Mouse (Mus musculus) myocyte (in vitro differentiated cells): ENCODE results near the gene Zfhx3. TPM values are rescaled to one million over a fixed set of nuclear protein-coding genes. Genes with fewer than 3 reads are reported as not detected.

Experiments used
- H3K27me3 ChIP-seq: one replicate; pipeline ENCODE4 v1.6.1; 2011; ENCODE audit not compliant: control insufficient read depth, insufficient read depth, insufficient read length
- H3K36me3 ChIP-seq: one replicate; pipeline ENCODE4 v1.6.1; 2011; ENCODE audit not compliant: control insufficient read depth, insufficient read depth
- H3K4me2 ChIP-seq: one replicate; pipeline ENCODE4 v1.6.1; 2011; ENCODE audit warnings: low read depth, control low read depth
- H3K4me3 ChIP-seq: one replicate; pipeline ENCODE4 v1.5.1; 2011; ENCODE audit warnings: mild to moderate bottlenecking, control low read depth, moderate library complexity
- H3K79me2 ChIP-seq: one replicate; pipeline ENCODE4 v1.6.1; 2011; ENCODE audit not compliant: control insufficient read depth, insufficient read depth
- H3ac ChIP-seq: one replicate; pipeline ENCODE4 v1.6.1; 2011; ENCODE audit not compliant: control insufficient read depth, insufficient read length
- CEBPB ChIP-seq: IDR thresholded peaks from 2 replicates; pipeline ENCODE4 v1.6.1; 2011; ENCODE audit warnings: mild to moderate bottlenecking, moderate library complexity; ENCODE audit not compliant: poor library complexity, insufficient read depth, severe bottlenecking
- E2F4 ChIP-seq: IDR thresholded peaks from one replicate; pipeline ENCODE4 v1.6.1; 2011; ENCODE audit warnings: mild to moderate bottlenecking, control low read depth, moderate library complexity; ENCODE audit not compliant: insufficient read depth
- MAX ChIP-seq: IDR thresholded peaks from one replicate; pipeline ENCODE4 v1.6.1; 2011; ENCODE audit warnings: low read depth, mild to moderate bottlenecking, control low read depth
- MYOD1 ChIP-seq, 3 experiments: IDR thresholded peaks; one replicate each; pipeline ENCODE4 v1.6.1; 2011; ENCODE audit warnings: control low read depth in 2 of 3, low read depth in 2 of 3, mild to moderate bottlenecking in 2 of 3, moderate library complexity in 1 of 3; ENCODE audit not compliant: insufficient read length in 2 of 3, control insufficient read depth in 1 of 3
- MYOG ChIP-seq, 3 experiments: IDR thresholded peaks; one replicate each; pipeline ENCODE4 v1.6.1; 2011; ENCODE audit warnings: control low read depth in 2 of 3, low read depth in 2 of 3, mild to moderate bottlenecking in 2 of 3; ENCODE audit not compliant: insufficient read length in 2 of 3, control insufficient read depth in 1 of 3, insufficient read depth in 1 of 3
- POLR2A ChIP-seq: IDR thresholded peaks from one replicate; pipeline ENCODE4 v1.6.1; 2011; ENCODE audit warnings: low read depth, mild to moderate bottlenecking, control low read depth, moderate library complexity; ENCODE audit not compliant: insufficient read length
- POLR2AphosphoS2 ChIP-seq: IDR thresholded peaks from one replicate; pipeline ENCODE4 v1.6.1; 2011; ENCODE audit warnings: low read depth, control low read depth; ENCODE audit not compliant: insufficient read length
- REST ChIP-seq: IDR thresholded peaks from one replicate; pipeline ENCODE4 v1.6.1; 2011; ENCODE audit warnings: mild to moderate bottlenecking, control low read depth, moderate library complexity; ENCODE audit not compliant: insufficient read depth, insufficient read length
- SRF ChIP-seq: IDR thresholded peaks from one replicate; pipeline ENCODE4 v1.6.1; 2011; ENCODE audit warnings: low read depth; ENCODE audit not compliant: control insufficient read depth, insufficient read length
- TCF12 ChIP-seq: IDR thresholded peaks from one replicate; pipeline ENCODE4 v1.6.1; 2011; ENCODE audit warnings: mild to moderate bottlenecking, control low read depth; ENCODE audit not compliant: poor library complexity, insufficient read depth, severe bottlenecking
- TCF3 ChIP-seq: IDR thresholded peaks from one replicate; pipeline ENCODE4 v1.6.1; 2011; ENCODE audit warnings: low read depth, control low read depth; ENCODE audit not compliant: insufficient read length
- USF1 ChIP-seq: IDR thresholded peaks from one replicate; pipeline ENCODE4 v1.6.1; 2011; ENCODE audit warnings: low read depth, mild to moderate bottlenecking, control low read depth, moderate library complexity
- polyA plus RNA-seq: library from polyadenylated mRNA; unstranded; fragments of >200 nt; fragmentation: generic; extraction: Trizol; gene quantifications from one replicate; pipeline ENCODE4 v1.2.1, GENCODE M21; 2012; ENCODE audit warnings: missing spikeins

Zfhx3 gene
- polyA plus RNA-seq, 1 experiment: 3.0 TPM

DNA sequence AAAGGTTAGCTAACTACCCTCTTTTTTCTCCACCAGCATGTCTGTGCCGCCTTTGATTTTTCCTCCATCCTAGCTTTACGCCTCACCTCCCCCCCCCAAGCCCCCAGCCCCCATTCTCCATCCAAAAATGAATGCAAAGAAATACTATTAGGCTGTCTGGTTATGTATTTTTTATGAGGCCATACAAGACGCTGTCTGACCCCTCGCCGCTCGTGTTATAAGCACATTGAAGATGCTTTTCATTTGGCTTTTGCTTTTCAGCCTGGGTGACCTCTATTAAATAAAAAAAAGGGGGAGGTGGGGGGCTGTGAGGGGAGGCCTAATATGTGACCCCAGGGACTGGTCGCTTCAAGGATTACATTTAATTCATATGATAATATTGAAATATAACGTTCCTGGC lies 2.3 kb upstream of the Zfhx3 start:
- no peak overlapping the region for H3K4me3 ChIP-seq
- H3K27me3 ChIP-seq: no peaks in the 10 kb centered on the region
- no peak overlapping the region for H3ac ChIP-seq
- no peaks in the 10 kb centered on the region for H3K79me2 ChIP-seq
- no peaks in the 10 kb centered on the region for H3K36me3 ChIP-seq
- TF ChIP-seq MYOD1 (IDR thresholded peaks at IDR 0.05; ENCODE audit: control insufficient read depth in 1 of 3, insufficient read length in 2 of 3, low read depth in 2 of 3): no peak
- TF ChIP-seq USF1: no peak
- TF ChIP-seq SRF: no peak
- TF ChIP-seq MYOG (IDR thresholded peaks at IDR 0.05; ENCODE audit: control insufficient read depth in 1 of 3, insufficient read depth in 1 of 3, insufficient read length in 2 of 3, low read depth in 2 of 3): no peak
- no peak for TF ChIP-seq REST
- no peak for TF ChIP-seq MAX
- no peak for TF ChIP-seq CEBPB
- no peak for TF ChIP-seq POLR2AphosphoS2
- TF ChIP-seq E2F4: no peak
- TF ChIP-seq POLR2A: no peak
- no peak for TF ChIP-seq TCF12
- no peak for TF ChIP-seq TCF3
- H3K4me2 ChIP-seq: no peak overlapping the region

GRCm38 (mm10) chr8:107942752-107943510 lies 487 bp downstream of the Zfhx3 start:
- Histone ChIP-seq H3K4me3 (no peak overlapping the region), H3ac (no peak overlapping the region), H3K79me2 (no peaks in the 10 kb centered on the region), H3K36me3 (no peaks in the 10 kb centered on the region), H3K4me2 (no peak overlapping the region), H3K27me3 (no peaks in the 10 kb centered on the region)
- TF ChIP-seq TCF12: no peak
- no peak for TF ChIP-seq POLR2A
- no peak for TF ChIP-seq TCF3
- TF ChIP-seq E2F4: no peak
- no peak for TF ChIP-seq MAX
- no peak for TF ChIP-seq POLR2AphosphoS2
- no peak for TF ChIP-seq MYOG (IDR thresholded peaks at IDR 0.05; ENCODE audit: control insufficient read depth in 1 of 3, insufficient read depth in 1 of 3, insufficient read length in 2 of 3, low read depth in 2 of 3)
- TF ChIP-seq CEBPB: no peak
- TF ChIP-seq USF1: no peak

- Histone ChIP-seq H3ac (no peak overlapping the region), H3K36me3 (no peaks in the 10 kb centered on the region), H3K79me2 (no peaks in the 10 kb centered on the region), H3K27me3 (no peaks in the 10 kb centered on the region), H3K4me3 (no peak overlapping the region), H3K4me2 (no peak overlapping the region)
- TF ChIP-seq REST: no peak
- no peak for TF ChIP-seq TCF12
- TF ChIP-seq MYOG (IDR thresholded peaks at IDR 0.05; ENCODE audit: control insufficient read depth in 1 of 3, insufficient read depth in 1 of 3, insufficient read length in 2 of 3, low read depth in 2 of 3): no peak
- no peak for TF ChIP-seq USF1
- no peak for TF ChIP-seq POLR2AphosphoS2
- no peak for TF ChIP-seq MAX
- TF ChIP-seq TCF3: no peak
- TF ChIP-seq E2F4: no peak
- no peak for TF ChIP-seq MYOD1 (IDR thresholded peaks at IDR 0.05; ENCODE audit: control insufficient read depth in 1 of 3, insufficient read length in 2 of 3, low read depth in 2 of 3)
- no peak for TF ChIP-seq SRF
- no peak for TF ChIP-seq POLR2A
- TF ChIP-seq CEBPB: no peak
These were observed 1.3 kb downstream of the Zfhx3 start for GRCm38 (mm10) chr8:107943550-107944348.

- TF ChIP-seq CEBPB (no peak), MAX (no peak), USF1 (no peak), TCF12 (no peak), POLR2A (no peak), TCF3 (no peak), POLR2AphosphoS2 (no peak), MYOG (IDR thresholded peaks at IDR 0.05; ENCODE audit: control insufficient read depth in 1 of 3, insufficient read depth in 1 of 3, insufficient read length in 2 of 3, low read depth in 2 of 3) (no peak), MYOD1 (IDR thresholded peaks at IDR 0.05; ENCODE audit: control insufficient read depth in 1 of 3, insufficient read length in 2 of 3, low read depth in 2 of 3) (no peak), E2F4 (no peak)
- Histone ChIP-seq H3K79me2 (no peaks in the 10 kb centered on the region), H3K27me3 (no peaks in the 10 kb centered on the region), H3K4me2 (no peak overlapping the region), H3K4me3 (no peak overlapping the region), H3ac (no peak overlapping the region), H3K36me3 (no peaks in the 10 kb centered on the region)
These were observed 2.5 kb downstream of the Zfhx3 start for GRCm38 (mm10) chr8:107944676-107945600.
